Mouse (Mus musculus) spleen, adult 2 months (tissue): ENCODE results near the gene Fam13a. TPM values are rescaled to one million over a fixed set of nuclear protein-coding genes. Genes with fewer than 3 reads are reported as not detected.
A peak's percentile ranks its signal among the peaks of the same experiment; 100 is the strongest.

Experiments
- DNase-seq, 2 experiments: peaks; one replicate each; pipeline versions ENCODE4 v3.0.0 to v3.0.0-alpha.2; 2012 to 2021; ENCODE audit warnings: low spot score in 2 of 2, low read depth in 1 of 2
- H3K27ac ChIP-seq: fragments of 200-500 bp; 2 replicates; pipeline ENCODE4 v1.5.1; 2012; ENCODE audit warnings: low read length, inconsistent platforms; ENCODE audit not compliant: insufficient read depth
- H3K27me3 ChIP-seq: fragments of 200-500 bp; 2 replicates; pipeline ENCODE4 v1.6.1; 2012; ENCODE audit warnings: mild to moderate bottlenecking, moderate library complexity, low read length, inconsistent platforms; ENCODE audit not compliant: control insufficient read depth, insufficient read depth
- H3K36me3 ChIP-seq: fragments of 200-500 bp; 2 replicates; pipeline ENCODE4 v1.6.1; 2012; ENCODE audit warnings: mild to moderate bottlenecking, low read length, inconsistent platforms; ENCODE audit not compliant: control insufficient read depth, insufficient read depth
- H3K4me1 ChIP-seq: fragments of 200-500 bp; 2 replicates; pipeline ENCODE4 v1.6.1; 2011; ENCODE audit warnings: inconsistent platforms; ENCODE audit not compliant: control insufficient read depth, insufficient read depth, insufficient read length
- H3K4me3 ChIP-seq: fragments of 200-500 bp; 2 replicates; pipeline ENCODE4 v1.5.1; 2011; ENCODE audit warnings: mild to moderate bottlenecking, inconsistent platforms; ENCODE audit not compliant: insufficient read depth, insufficient read length; ENCODE audit errors: extremely low read depth
- CTCF ChIP-seq: fragments of 200-500 bp; IDR thresholded peaks from 2 replicates; pipeline ENCODE4 v1.5.1; 2011; ENCODE audit warnings: mild to moderate bottlenecking, inconsistent platforms; ENCODE audit not compliant: insufficient read depth, insufficient read length, insufficient replicate concordance; ENCODE audit errors: extremely low read depth
- POLR2A ChIP-seq: fragments of 200-500 bp; IDR thresholded peaks from 2 replicates; pipeline ENCODE4 v1.6.1; 2011; ENCODE audit warnings: low read depth, low read length, inconsistent platforms
- WGBS: fragments of 180-500 bp; shearing (Covaris S2); methylation state at CpG from one replicate; pipeline ENCODE4 v1.1.7; 2018; 5-methylcytosine and 5-hydroxymethylcytosine counted together
- polyA plus RNA-seq: library from polyadenylated mRNA; depleted of rRNA; stranded (reverse); fragments of >200 nt; gene quantifications from 2 replicates; pipeline ENCODE4 v1.2.3, GENCODE M21; 2012

Gene Fam13a
- polyA plus RNA-seq, 1 experiment: 0.78 TPM

DNA sequence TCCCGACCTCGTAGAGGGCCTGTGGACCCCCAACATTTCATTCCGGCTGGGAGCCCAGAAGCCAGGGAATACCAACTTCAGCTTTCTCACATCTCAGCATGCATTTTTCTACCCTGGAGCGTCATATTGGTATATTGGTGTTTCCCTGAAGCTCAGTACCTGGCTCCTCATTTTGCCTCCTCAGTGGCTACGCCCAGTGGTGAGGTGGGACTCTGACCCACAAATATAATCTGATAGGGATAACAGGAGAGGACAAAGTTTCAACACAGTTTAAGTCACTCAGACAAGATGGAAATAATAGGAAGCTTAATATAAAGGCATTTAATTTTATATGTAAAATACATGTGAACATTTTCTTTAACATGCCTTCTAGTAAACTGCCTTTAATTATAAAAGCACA is 19.7 kb downstream of the Fam13a start:
- Histone ChIP-seq H3K4me1 (peaks cover under 1% of the 10 kb centered on the region; the same call in 1 of the 2 replicates), H3K27me3 (no peaks in the 10 kb centered on the region), H3K27ac (no peak overlapping the region), H3K4me3 (no peak overlapping the region), H3K36me3 (no peaks in the 10 kb centered on the region)
- WGBS: 92% methylated on average over 5 of the region's 5 CpGs
- TF ChIP-seq CTCF (no peak), POLR2A (no peak)
- no peak for DNase-seq

DNA sequence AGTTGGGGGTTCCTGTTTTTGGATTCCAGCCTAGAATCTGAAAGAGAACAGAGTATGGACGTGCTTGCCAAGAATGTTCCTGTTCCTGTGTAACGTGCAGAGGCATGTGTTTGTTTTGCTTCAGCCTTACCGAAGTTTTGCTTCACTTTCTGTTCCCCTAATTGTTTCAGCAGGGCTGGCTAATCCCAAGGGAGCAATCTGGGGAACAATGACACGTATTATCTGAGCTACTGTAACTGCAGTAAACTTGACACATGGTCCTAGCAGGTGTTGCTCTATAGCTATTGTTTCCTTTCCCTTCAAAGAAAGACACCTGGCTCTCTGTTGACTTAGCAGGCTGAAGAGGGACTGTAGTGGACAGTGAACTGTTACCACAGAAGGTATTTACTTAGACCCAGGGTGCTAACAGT is 25.3 kb downstream of the Fam13a start:
- WGBS: 9% methylated on average over 4 of the region's 4 CpGs
- H3K4me3 ChIP-seq: no peak overlapping the region
- no peak overlapping the region for H3K27ac ChIP-seq
- peaks cover 3% of the 10 kb centered on the region; the same call in 1 of the 2 replicates for H3K4me1 ChIP-seq
- DNase-seq: peak; percentile 9 to 28
- H3K27me3 ChIP-seq: no peaks in the 10 kb centered on the region
- no peaks in the 10 kb centered on the region for H3K36me3 ChIP-seq
- no peak for TF ChIP-seq CTCF
- TF ChIP-seq POLR2A: no peak

DNA sequence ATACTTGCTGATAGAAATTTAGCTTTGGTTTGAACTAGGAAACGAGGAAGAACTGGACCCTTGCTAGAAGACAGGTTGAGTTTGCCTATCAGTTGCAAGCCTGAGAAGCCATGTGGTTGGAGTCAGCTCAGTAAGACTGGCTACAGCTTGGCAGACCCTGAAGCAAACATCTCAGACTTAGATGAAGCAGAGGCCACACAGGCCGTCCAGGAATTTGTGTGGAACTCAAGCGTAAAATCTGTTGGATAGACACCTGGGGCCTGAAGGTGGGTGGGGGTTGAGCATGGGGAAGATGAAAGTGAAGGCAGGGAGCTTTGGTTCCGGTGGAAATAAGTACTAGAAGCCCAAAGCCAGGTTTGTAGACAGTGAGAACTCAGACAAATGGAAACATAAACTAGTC is 25.8 kb downstream of the Fam13a start:
- 52% methylated on average over 4 of the region's 4 CpGs for WGBS
- no peak overlapping the region for H3K27ac ChIP-seq

DNA sequence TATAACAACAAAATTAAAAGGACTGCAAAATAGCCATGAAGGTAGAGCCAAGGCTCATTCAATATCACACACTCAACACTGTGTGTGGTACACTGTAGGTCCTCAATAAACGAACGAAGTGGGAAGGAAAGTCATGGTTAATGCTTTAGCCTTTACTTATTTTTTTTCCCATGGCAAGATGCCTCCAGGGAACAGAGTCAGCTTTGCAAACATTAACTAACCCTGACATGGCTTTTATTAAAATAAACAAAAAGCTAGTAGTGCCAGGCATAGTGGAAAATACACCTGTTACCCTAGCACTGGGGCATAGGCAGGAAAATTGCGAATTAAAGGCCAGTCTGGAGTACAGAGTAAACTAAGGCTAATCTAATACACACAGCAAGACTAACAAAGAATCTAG is 35.2 kb downstream of the Fam13a start:
- H3K4me1 ChIP-seq: no peaks in the 10 kb centered on the region
- H3K36me3 ChIP-seq: no peaks in the 10 kb centered on the region
- TF ChIP-seq CTCF (no peak), POLR2A (no peak)
- H3K4me3 ChIP-seq: no peak overlapping the region
- no peak for DNase-seq
- 91% methylated on average over 3 of the region's 3 CpGs for WGBS
- no peak overlapping the region for H3K27ac ChIP-seq
- H3K27me3 ChIP-seq: no peaks in the 10 kb centered on the region

More for the DNA sequence above, 25.8 kb downstream of the Fam13a start:
- Histone ChIP-seq H3K27me3 (no peaks in the 10 kb centered on the region), H3K4me1 (peaks cover 3% of the 10 kb centered on the region; the same call in 1 of the 2 replicates), H3K4me3 (no peak overlapping the region), H3K36me3 (no peaks in the 10 kb centered on the region)
- DNase-seq: no peak
- TF ChIP-seq POLR2A: no peak
- TF ChIP-seq CTCF: no peak

DNA sequence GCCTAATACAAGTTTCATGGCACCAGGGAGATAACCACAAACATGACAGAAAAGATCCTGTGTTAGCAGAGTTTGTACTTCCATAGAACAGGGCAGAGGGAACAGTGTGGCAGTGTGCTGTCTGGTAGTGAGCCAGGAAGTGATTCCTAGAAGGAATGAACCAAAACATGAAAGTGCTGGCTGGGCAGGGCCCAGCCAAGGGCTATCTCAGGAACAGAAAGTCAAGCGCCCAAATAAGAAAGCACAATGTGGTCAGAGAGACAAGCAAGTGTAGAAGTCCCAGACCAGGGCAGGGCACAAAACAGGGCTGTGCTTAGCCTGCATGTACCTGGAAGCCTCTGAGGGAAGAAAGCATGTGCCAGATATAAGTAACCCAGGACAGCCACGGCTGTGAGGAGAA is 35.6 kb downstream of the Fam13a start:
- Histone ChIP-seq H3K27ac (no peak overlapping the region), H3K27me3 (no peaks in the 10 kb centered on the region), H3K4me3 (no peak overlapping the region), H3K4me1 (no peaks in the 10 kb centered on the region), H3K36me3 (no peaks in the 10 kb centered on the region)
- TF ChIP-seq POLR2A: no peak
- TF ChIP-seq CTCF: no peak
- no peak for DNase-seq
- WGBS: 87% methylated on average over 2 of the region's 2 CpGs

DNA sequence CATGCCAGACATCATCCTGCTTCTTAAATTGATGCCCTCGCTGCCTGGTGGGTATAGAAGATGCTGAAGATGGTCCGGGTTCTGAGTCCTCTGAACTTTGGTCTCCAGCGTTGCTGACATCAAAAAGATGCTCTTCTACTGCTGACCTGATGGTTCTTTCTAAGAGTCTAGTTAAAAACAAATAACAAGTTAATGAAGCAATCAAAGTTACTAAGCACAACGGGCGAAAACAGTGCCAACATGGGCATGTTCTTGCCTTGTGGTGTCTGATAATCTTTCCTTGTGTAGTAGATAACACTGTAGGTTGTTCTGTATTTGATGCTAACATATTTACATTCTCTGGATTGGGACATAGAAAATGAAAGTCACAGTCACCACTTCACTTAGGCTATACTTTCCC is 37.2 kb downstream of the Fam13a start:
- no peaks in the 10 kb centered on the region for H3K4me1 ChIP-seq
- DNase-seq: no peak
- TF ChIP-seq CTCF (no peak), POLR2A (no peak)
- H3K27ac ChIP-seq: no peak overlapping the region
- no peak overlapping the region for H3K4me3 ChIP-seq
- 87% methylated on average over 5 of the region's 5 CpGs for WGBS
- H3K36me3 ChIP-seq: no peaks in the 10 kb centered on the region
- H3K27me3 ChIP-seq: no peaks in the 10 kb centered on the region

DNA sequence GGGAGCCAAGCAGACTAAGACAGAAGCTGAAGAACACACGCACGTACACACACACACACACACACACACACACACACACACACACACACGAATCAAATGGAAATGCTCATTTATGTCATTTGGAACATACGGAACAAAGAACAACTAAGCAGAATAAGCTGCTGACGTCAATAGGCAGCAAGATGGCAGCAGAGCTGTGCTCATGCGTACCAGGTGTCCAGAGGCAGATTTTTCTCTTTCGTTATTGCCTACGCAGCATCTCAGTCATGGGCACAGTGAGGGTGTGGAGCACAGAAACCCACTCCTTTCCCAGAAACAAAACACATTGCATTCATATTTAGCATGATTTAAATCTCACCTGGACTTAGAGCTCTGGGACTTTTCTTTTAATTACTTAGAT is 39.2 kb downstream of the Fam13a start:
- Histone ChIP-seq H3K27ac (no peak overlapping the region), H3K4me1 (no peaks in the 10 kb centered on the region), H3K4me3 (no peak overlapping the region), H3K27me3 (no peaks in the 10 kb centered on the region), H3K36me3 (no peaks in the 10 kb centered on the region)
- DNase-seq: no peak
- 92% methylated on average over 8 of the region's 8 CpGs for WGBS
- TF ChIP-seq CTCF: no peak
- no peak for TF ChIP-seq POLR2A

DNA sequence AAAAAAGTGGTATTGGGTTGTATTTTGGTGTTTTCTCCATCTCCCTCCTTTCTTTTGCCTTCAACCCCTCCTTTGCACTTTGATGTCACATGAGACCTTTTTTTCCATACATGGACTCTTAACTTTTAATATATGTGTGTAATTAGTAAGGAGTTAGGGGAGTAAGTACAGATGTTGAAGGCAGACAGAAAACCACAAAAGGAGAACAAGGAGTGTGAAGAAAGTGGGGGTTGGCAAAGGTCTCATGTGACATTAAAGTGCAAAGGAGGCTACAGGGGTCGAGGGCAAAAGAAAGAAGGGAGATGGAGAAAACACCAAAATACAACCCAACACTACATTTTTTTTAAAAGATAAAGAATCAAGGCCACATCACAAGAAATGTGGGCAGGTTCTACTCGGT is 49.1 kb downstream of the Fam13a start:
- no peaks in the 10 kb centered on the region for H3K27me3 ChIP-seq
- no peaks in the 10 kb centered on the region for H3K36me3 ChIP-seq
- no peak overlapping the region for H3K27ac ChIP-seq
- WGBS: 34% methylated on average over 2 of the region's 2 CpGs
- DNase-seq: no peak
- H3K4me3 ChIP-seq: no peak overlapping the region
- H3K4me1 ChIP-seq: no peaks in the 10 kb centered on the region
- TF ChIP-seq CTCF (no peak), POLR2A (no peak)
